Mouse (Mus musculus): ENCODE data around the gene Zranb1.

DNA sequence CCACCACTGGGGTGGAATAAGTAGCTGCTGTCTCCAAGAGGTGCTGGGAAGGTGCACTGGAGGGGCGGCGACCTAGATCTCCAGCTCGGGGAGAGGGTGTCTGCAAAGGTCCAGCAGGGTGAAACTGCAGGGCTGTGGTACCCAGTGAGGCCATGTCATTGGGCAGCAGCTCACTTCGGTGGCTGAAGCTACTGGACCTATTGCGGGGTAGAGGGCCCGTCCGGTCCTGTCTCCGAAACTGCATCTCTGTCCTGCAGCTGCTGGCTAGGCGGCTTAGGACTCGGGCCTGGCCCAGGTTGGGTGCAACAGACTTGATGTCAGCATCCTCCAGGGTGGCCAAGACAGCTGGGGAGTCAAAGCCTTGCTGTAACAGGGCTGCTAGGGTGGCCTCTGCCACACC, 83.0 kb downstream of the Zranb1 start:
- TF ChIP-seq HCFC1 (IDR thresholded peaks at IDR 0.05; ENCODE audit: borderline replicate concordance, insufficient read depth, low read length) = no peak
- no peak for TF ChIP-seq ZNF384 (IDR thresholded peaks at IDR 0.05; ENCODE audit: low read depth, low read length)
- no peak for TF ChIP-seq ZC3H11A (IDR thresholded peaks at IDR 0.05; ENCODE audit: borderline replicate concordance, low read depth, low read length)

All from ES-E14 (cell line).